Mouse (Mus musculus): ENCODE measurements at regions not wholly inside any gene's neighbourhood (a gene's known extent, or its start where the extent isn't known, plus 50 kb on each side); places are given as distances from the start of the nearest gene placed in this dataset.

DNA sequence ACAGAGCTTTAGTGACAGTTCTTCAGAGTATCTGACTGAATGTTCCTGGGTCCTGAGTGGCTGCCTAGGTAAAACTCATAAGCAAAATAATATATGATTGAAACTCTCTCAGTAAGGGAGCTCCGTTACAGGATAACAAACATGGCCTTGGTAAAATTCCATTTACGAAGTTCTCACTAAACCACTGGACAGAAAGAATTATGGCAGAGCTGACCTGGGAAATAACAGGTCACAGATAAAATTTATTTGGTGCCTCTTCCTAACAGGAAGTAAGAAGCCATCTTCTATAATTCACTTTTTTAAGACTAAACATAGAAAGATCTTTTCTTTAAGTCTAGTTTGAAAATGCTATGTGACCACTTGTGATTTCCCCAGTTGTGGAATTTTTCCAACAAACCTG, 91.4 kb upstream of the Fam49a start:
- TF ChIP-seq HCFC1 (IDR thresholded peaks at IDR 0.05; ENCODE audit: borderline replicate concordance, insufficient read depth, low read length) = no peak
- TF ChIP-seq CHD2 (IDR thresholded peaks at IDR 0.05; ENCODE audit: low read depth, low read length) = no peak
- TF ChIP-seq ZC3H11A (IDR thresholded peaks at IDR 0.05; ENCODE audit: borderline replicate concordance, low read depth, low read length) = no peak
